Mouse (Mus musculus): ENCODE measurements around the gene Brd3.
A peak's percentile ranks its signal among the peaks of the same experiment; 100 is the strongest.
"Not testable (repeated sequence)": the region's sequence is repeated elsewhere in the genome, so short reads cannot be mapped to it uniquely, and the experiment has no call there.

The Brd3 gene

DNA sequence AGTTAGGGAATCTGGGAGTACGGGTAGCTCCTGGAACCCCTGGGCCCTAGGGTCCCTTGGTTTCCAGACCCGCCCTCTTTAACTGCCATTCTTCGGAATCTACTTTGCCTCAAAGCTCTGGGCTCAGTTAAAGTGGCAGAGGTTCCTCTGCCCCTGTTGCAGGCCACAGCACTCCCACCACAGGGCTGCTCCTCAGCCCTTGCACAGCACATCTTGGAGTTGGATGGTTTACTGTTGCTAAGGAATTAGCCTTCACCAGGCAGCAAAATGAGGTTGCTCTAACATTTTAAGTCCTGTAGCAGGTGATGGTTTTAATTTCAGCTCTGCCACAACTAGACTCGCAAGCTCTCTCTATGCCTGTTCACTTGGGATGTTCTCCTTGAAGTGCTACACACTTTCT lies at the start of gene Brd3:
TSS of gene Brd3 (minus strand) at position 101 of the 400 bp plus-strand sequence.
- no peak for DNase-seq (ENCODE audit: low spot score)

- no peak for DNase-seq (ENCODE audit: low spot score)
These were observed 49.5 kb upstream of the Brd3 start for GRCm38 (mm10) chr2:27556921-27557320.

GRCm38 (mm10) chr2:27554308-27554707 lies 46.8 kb upstream of the Brd3 start:
- DNase-seq (ENCODE audit: low spot score) = no peak

DNA sequence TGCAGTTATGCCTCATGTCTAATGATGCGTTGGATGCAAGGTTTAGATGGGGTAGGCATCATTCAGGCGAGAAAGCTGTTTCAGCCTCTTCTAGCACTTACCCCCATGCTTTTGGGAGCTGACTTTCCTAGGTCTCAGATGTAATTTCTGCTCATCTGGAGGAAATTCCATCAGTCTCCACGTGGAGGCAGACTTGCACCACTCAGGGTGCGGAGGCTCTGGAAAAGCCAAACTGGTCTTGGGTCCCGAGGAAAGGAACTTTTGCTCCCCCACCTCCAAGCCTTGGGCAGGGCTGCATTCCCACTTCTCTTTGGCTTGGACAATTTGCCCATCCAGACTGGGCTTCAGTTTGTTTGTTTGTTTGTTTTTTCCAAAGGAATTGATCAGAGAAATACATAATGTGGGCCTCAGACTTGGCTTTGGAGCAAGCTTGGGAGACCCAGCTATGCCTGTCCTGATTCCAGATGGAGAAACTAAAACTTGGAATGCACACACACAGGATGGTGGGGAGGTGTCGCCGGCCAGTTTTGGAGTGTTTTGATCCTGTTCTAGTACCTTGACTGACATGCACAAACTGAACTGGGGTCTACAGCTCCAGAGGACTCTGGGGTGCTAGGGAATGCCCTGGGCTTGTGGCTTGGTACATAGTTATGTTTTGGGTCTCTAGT lies 45.3 kb upstream of the Brd3 start:
- DNase-seq (ENCODE audit: low spot score) = no peak

DNA sequence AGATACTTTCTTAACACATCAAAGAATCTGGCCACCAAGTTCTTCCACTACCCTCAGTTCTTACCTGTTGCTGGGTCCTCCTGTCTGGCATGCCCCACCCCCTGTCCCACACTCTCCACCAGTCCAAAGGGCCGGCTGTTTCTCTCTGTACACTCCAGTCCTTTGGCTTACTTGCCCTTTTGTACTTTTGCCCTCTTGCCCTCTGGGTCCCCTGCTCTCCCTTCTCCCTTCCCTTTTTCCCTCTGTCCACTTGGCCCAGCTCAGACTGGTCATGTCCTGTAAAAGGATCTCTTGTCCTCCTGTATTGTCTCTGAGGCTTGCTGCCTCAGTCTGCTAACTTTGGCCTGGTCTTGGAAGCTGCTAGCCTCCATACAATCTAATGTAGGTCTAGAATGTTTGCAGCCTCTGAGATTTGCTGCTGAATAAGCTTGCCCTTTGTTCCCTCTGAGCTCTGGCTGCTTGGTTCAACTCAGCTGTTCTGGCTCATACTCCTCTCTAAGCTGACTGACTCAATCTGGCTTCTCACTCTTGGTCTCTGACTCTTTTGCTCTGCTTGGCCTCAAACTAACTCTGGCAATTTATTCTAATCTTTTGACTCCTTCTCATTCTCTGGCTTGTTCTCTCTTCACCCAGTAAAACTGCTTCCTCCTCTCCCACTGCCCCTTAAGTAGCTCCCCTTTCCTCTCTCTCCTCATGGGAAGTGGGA lies 41.4 kb upstream of the Brd3 start:
- DNase-seq (ENCODE audit: low spot score) = no peak

- DNase-seq (ENCODE audit: low spot score) = no peak
These were observed 40.5 kb upstream of the Brd3 start for GRCm38 (mm10) chr2:27547986-27548385.

- DNase-seq (ENCODE audit: low spot score) = no peak
These were observed 39.9 kb upstream of the Brd3 start for GRCm38 (mm10) chr2:27547326-27547725.

- not testable (repeated sequence) for DNase-seq (ENCODE audit: low spot score)
These were observed 38.6 kb upstream of the Brd3 start for GRCm38 (mm10) chr2:27546041-27546440.

DNA sequence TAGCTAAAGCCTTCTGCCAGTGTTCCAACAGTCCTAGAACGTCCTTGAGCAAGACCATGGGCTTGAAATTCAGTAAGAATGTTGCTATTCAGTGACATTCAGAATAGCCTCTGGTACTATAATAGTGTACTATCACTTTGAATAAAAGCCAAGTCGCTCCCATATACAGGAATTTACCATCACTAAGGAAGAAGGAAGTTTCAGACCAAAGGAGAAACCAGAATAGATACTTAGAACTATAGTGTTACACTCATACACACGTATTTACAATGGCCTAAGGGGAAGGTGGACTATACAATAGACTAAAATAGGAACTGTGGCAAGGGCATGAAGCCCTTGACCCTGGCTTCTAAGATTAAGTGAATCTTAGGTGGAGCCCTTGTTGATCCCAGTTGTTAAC lies 38.1 kb upstream of the Brd3 start:
- not testable (repeated sequence) for DNase-seq (ENCODE audit: low spot score)

GRCm38 (mm10) chr2:27544613-27545012 lies 37.2 kb upstream of the Brd3 start:
- no peak for DNase-seq (ENCODE audit: low spot score)

DNA sequence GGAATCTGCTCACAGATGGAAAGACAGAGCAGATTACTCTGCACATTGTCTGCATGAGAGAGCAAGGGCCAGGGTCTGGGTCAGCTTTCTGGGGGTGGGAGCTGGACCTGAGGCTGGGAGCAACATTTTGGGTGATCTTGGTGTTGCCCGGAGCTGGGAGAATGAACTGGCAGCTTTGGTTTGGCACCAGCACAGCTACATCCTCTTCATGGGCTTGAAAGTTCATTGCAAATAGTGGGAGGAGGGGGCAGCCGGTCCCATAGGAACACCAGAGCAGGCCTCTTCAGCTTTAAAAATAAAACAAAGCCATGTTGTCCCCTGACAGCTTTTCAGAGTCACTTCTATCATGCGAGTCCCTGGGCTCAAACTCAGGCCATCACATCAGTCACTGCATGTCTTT lies 33.8 kb upstream of the Brd3 start:
- no peak for DNase-seq (ENCODE audit: low spot score)

GRCm38 (mm10) chr2:27540515-27540836 lies 33.0 kb upstream of the Brd3 start:
- no peak for DNase-seq (ENCODE audit: low spot score)

- DNase-seq (ENCODE audit: low spot score) = peak; percentile 99
These were observed 32.5 kb upstream of the Brd3 start for GRCm38 (mm10) chr2:27539772-27540514.

- DNase-seq (ENCODE audit: low spot score) = no peak
These were observed 31.9 kb upstream of the Brd3 start for GRCm38 (mm10) chr2:27539336-27539735.

DNA sequence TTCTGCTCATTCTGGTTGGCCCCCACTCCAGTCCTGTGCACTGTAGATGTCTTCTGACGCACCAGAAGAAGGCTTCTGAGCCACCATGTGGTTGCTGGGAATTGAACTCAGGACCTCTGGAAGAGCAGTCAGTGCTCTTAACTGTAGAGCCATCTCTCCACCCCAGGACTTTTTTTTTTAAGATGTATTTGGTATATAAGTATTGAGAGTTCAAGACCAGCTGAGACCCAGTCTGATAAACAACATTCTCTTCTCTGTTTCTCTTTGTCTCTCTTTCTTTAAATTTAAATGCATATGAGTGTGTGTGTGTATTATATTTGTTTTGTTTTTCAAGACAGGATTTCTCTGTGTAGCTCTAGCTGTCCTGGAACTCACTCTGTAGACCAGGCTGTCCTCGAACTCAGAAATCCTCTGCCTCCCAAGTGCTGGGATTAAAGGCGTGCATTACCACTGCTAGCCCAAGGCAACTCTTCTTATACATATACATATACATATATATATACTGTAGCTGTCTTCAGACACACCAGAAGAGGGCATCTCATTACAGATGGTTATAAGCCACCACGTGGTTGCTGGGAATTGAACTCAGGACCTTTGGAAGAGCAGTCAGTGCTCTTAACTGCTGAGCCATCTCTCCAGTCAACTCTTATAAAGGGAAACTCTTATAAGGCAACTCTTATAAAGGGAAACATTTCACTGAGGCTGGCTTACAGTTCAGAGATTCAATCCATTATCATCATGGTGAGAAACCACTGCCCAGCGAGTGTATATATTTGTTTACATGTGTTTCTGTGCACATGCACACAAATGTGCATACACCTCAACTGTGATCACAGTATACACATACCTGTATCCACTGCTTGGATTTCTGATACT lies 31.2 kb upstream of the Brd3 start:
- not testable (repeated sequence) for DNase-seq (ENCODE audit: low spot score)

DNA sequence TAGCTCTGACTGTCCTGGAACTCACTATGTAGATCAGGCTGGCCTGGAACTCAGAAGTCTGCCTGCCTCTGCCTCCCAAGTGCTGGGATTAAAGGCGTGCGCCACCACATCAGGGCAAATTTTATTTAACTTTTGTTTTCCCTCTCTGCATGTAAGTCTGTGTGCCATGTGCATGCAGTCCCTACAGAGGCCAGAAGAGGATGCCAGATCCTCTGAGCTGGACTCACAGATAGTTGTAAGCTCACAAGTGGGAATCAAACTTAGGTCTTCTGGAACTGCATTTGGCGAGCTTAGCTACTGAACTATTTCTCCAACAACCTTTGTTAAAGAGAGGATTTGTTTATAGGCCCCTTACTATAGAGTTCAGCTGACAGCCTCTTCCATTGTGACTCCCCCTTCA lies 10.8 kb upstream of the Brd3 start:
- no peak for DNase-seq (ENCODE audit: low spot score)

GRCm38 (mm10) chr2:27516289-27516688 lies 8.8 kb upstream of the Brd3 start:
- no peak for DNase-seq (ENCODE audit: low spot score)

DNA sequence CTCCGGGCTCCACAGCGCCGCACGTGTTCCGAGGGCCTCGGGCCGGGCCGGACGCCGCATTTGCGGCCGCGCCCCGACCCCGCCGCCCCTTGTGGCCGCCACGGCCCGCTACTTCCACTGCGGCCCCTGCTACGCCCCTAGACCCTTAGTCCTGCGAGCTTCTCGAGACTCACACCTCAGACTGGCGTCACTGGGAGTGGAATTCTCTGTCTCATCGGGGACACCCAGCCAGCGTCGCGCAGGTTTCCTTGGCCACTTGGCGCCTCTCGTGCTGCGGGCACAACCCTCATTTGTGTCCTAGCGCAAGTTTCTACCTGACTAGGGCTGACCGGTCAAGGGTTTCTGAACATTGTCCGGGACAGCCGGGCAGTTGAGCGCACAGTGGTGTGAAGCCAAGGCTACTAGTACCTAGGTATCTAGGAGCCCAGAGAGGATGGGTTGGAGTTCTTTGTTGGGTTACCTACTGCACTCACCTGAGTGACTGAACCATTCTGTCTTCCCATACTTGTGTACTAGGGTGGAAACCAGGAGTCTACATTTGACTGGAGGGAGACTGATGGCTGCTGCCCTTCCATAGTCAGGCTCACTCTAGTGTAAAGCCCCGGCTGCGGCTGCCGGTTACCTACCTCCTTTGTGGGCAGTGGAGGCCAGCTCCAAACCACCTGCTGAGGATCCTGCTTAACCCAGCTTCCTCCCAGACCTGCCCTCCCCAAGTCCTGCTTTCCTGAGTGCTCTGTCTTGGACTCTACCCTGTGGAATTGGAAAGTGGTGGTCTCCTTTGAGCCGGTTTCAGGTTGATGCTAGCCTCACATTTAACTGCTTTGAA lies 8.1 kb upstream of the Brd3 start:
- DNase-seq (ENCODE audit: low spot score) = no peak

DNA sequence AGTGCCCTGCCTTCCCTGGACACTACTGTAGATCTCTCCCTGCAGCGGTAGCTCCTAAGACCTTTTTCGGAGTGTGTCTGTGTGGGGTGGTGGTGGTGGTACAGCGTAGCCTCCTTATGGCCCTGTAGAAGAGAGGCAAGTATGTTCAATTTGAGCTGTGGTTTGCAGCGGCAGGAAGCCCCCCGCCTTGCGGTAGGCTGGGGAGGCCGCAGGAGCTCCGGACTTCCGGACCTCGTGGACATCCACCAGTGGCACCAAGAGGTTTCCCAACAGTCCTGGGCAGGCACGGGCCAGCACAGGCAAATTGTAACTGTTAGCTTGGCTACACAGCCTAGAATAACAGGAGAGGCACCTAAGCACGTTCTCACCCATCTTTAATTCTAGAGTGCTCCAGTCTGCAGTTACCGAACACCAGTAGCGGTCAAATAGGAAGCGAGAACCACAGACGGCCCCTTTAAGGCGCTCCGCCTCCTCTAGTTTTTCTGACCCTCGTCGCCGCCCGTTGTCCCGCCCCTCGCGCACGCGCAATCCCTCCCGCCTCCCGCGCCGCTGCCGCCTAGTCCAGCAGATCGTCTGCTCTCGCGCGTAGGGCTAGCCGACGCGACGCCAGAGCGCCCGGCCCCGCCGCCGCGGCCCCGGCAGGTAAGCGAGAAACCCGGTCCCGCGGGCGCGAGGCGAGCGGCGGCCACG lies 7.3 kb upstream of the Brd3 start, which contains the start of gene Wdr5:
TSS of gene Wdr5 (plus strand) at position 519 of the 690 bp plus-strand sequence.
- peak; percentile 86 for DNase-seq (ENCODE audit: low spot score)

DNA sequence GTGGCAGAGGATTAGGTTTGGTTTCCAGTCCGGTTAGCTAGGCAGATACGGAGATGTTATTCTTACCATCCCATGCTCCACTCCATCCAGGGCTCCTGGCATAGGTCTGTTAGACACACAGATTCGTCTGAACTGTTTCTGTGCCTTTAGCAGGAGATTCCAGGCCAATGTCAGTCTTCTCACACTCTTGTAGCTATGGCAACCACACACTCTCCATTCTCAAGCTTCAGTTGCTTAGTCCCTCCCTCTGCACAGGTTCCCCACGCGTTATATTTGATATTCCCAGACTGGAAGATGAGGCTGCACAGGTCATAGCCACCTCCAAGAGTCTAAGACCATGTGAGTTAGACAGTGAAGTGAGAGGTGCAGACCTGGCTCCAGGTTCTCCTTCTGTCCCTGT lies 6.4 kb upstream of the Brd3 start:
- DNase-seq (ENCODE audit: low spot score) = no peak

- no peak for DNase-seq (ENCODE audit: low spot score)
These were observed 5.4 kb upstream of the Brd3 start for GRCm38 (mm10) chr2:27512909-27513308.
